Mouse (Mus musculus) embryonic fibroblast, embryonic 13.5 days (primary cell): ENCODE results near the gene Gm17657. TPM values are rescaled to one million over a fixed set of nuclear protein-coding genes. Genes with fewer than 3 reads are reported as not detected.

Experiments
- H3K27ac ChIP-seq: 2 replicates; pipeline ENCODE4 v1.5.1; 2012; ENCODE audit warnings: low read length, control low read depth, inconsistent platforms; ENCODE audit not compliant: insufficient read depth
- H3K4me1 ChIP-seq: 2 replicates; pipeline ENCODE4 v1.6.1; 2011; ENCODE audit warnings: low read length; ENCODE audit not compliant: control insufficient read depth, insufficient read depth
- H3K4me3 ChIP-seq: 2 replicates; pipeline ENCODE4 v1.5.1; 2011; ENCODE audit warnings: mild to moderate bottlenecking, control low read depth, low read length; ENCODE audit not compliant: insufficient read depth
- CTCF ChIP-seq: IDR thresholded peaks from 2 replicates; pipeline ENCODE4 v1.5.1; 2011; ENCODE audit warnings: mild to moderate bottlenecking, control low read depth, low read length, moderate library complexity, borderline replicate concordance; ENCODE audit not compliant: insufficient read depth
- POLR2A ChIP-seq: IDR thresholded peaks from 2 replicates; pipeline ENCODE4 v1.6.1; 2011; ENCODE audit warnings: low read depth, mild to moderate bottlenecking, control low read depth, low read length, moderate library complexity
- polyA plus RNA-seq: library from polyadenylated mRNA; stranded (reverse); fragments of >200 nt; gene quantifications from 2 replicates; pipeline ENCODE4 v1.2.4, GENCODE M21; 2011; ENCODE audit warnings: low read depth; ENCODE audit not compliant: missing spikeins, insufficient read length

Gm17657 gene
- polyA plus RNA-seq, 1 experiment, result not detected

- Histone ChIP-seq H3K4me3 (no peak overlapping the region), H3K27ac (no peak overlapping the region), H3K4me1 (no peaks in the 10 kb centered on the region)
- TF ChIP-seq CTCF (no peak), POLR2A (no peak)
Measured at GRCm38 (mm10) chr17:29476461-29476860, 73.0 kb downstream of the Gm17657 start.

- Histone ChIP-seq H3K4me3 (no peak overlapping the region), H3K27ac (no peak overlapping the region), H3K4me1 (peaks cover 6% of the 10 kb centered on the region; the same call in 1 of the 2 replicates)
- TF ChIP-seq POLR2A, result no peak
- TF ChIP-seq CTCF, result no peak
Measured at GRCm38 (mm10) chr17:29475142-29475541, 74.3 kb downstream of the Gm17657 start.

GRCm38 (mm10) chr17:29474036-29474435, 75.4 kb downstream of the Gm17657 start:
- Histone ChIP-seq H3K4me3 (no peak overlapping the region), H3K4me1 (peaks cover 11% of the 10 kb centered on the region), H3K27ac (no peak overlapping the region)
- TF ChIP-seq CTCF, result no peak
- TF ChIP-seq POLR2A, result no peak

- Histone ChIP-seq H3K27ac (no peak overlapping the region), H3K4me1 (peaks cover 11% of the 10 kb centered on the region), H3K4me3 (no peak overlapping the region)
- TF ChIP-seq CTCF (no peak), POLR2A (no peak)
Measured at GRCm38 (mm10) chr17:29473466-29473865, 76.0 kb downstream of the Gm17657 start.

Other genes with a start within 250 kb of the Gm17657 start
- 0.23 and 0.61 TPM in 2 replicates for gene Pi16, start 232.0 kb downstream of the Gm17657 start, polyA plus RNA-seq
- 296 and 366 TPM in 2 replicates for gene Mtch1, start 201.7 kb downstream of the Gm17657 start, polyA plus RNA-seq
- 0.44 TPM in 1 of 2 replicates, not detected in the other for gene Fgd2, start 188.7 kb downstream of the Gm17657 start, polyA plus RNA-seq
- 27.5 and 30.7 TPM in 2 replicates for gene Pim1, start 58.9 kb downstream of the Gm17657 start, polyA plus RNA-seq
- 10.7 and 13.6 TPM in 2 replicates for gene Tbc1d22b, start 147 bp upstream of the Gm17657 start, polyA plus RNA-seq
- not detected in 2 replicates for gene Tmem217, start 2.7 kb upstream of the Gm17657 start, polyA plus RNA-seq
- gene Rnf8, start 65.2 kb upstream of the Gm17657 start, polyA plus RNA-seq, result 22.9 and 32.4 TPM in 2 replicates
- 2.1 and 2.7 TPM in 2 replicates for gene Gm28043, start 65.2 kb upstream of the Gm17657 start, polyA plus RNA-seq
- gene Cmtr1, start 111.0 kb upstream of the Gm17657 start, polyA plus RNA-seq, result 68.9 and 76.3 TPM in 2 replicates
- gene Ccdc167, start 167.4 kb upstream of the Gm17657 start, polyA plus RNA-seq, result 10.8 and 11.0 TPM in 2 replicates